ENCODE assay signal across 8 mouse cellular contexts in genomic region chr15:85645396-85645795, GRCm38 (mm10).
DNase-seq lines count a peak whose midpoint lies in the region; ATAC-seq lines count a peak whose summit lies in the region.

No protein-coding gene starts in this region.

- no peaks in the 10 kb centered on the region for H3K36me3 ChIP-seq in forebrain, embryonic 15.5 days

- ATAC-seq in forebrain, embryonic 15.5 days (replicated peaks) = peak; percentile 3; the same call in 1 of the 2 replicates

- no peaks in the 10 kb centered on the region for H3K9me3 ChIP-seq in forebrain, embryonic 15.5 days

- DNase-seq in cerebellum, adult 9-11 months = peak; percentile 31
- DNase-seq in cerebellum, adult 11 months = no peak
- peak; percentile 63 for DNase-seq in kidney, adult 9 months
- peak; percentile 48 for DNase-seq in lung, postnatal 14 days
- DNase-seq in spleen, postnatal 14 days (ENCODE audit: low spot score in 2 of 2) = no peak
- no peak for DNase-seq in left cerebral cortex, postnatal 4 days
- DNase-seq in cerebellum, postnatal 4 days (ENCODE audit: low spot score in 2 of 2) = no peak

- WGBS in forebrain, embryonic 15.5 days = 57% methylated on average over 8 of the region's 8 CpGs

- peak overlapping the region; percentile 75 for H3K4me2 ChIP-seq in forebrain, embryonic 15.5 days (replicated peaks)

- no peaks in the 10 kb centered on the region for H3K27me3 ChIP-seq in forebrain, embryonic 15.5 days

- H3K27ac ChIP-seq in forebrain, embryonic 15.5 days (replicated peaks) = peak overlapping the region; percentile 76

- peak overlapping the region; percentile 53 for H3K9ac ChIP-seq in forebrain, embryonic 15.5 days (replicated peaks)

- peak overlapping the region; percentile 42 for H3K4me3 ChIP-seq in forebrain, embryonic 15.5 days

- intact Hi-C loops in left cerebral cortex, postnatal 4 days (cut with DNase I) = no loop called here

- H3K4me1 ChIP-seq in forebrain, embryonic 15.5 days = peaks cover 29% of the 10 kb centered on the region

Comparison
In these comparisons a context has a peak if more than half of its experiments do, and no peak if none do; other contexts are left out.
1. DNase-seq: peak in cerebellum, adult 9-11 months (single experiment), kidney, adult 9 months (single experiment) and lung, postnatal 14 days (single experiment); none in cerebellum, adult 11 months (single experiment), spleen, postnatal 14 days (0 of 2), left cerebral cortex, postnatal 4 days (single experiment) and cerebellum, postnatal 4 days (0 of 2).